Mouse (Mus musculus) neural tube, embryonic 10.5 days (tissue): ENCODE measurements around the gene Esrrg.
A peak's percentile ranks its signal among the peaks of the same experiment; 100 is the strongest.

Source experiments
- DNase-seq: peaks from one replicate; pipeline ENCODE4 v3.0.0-alpha.2; 2017; ENCODE audit warnings: low spot score; ENCODE audit errors: extremely low spot score

Gene Esrrg

GRCm38 (mm10) chr1:188057892-188058291, 449.3 kb downstream of the Esrrg start:
- DNase-seq = no peak

DNA sequence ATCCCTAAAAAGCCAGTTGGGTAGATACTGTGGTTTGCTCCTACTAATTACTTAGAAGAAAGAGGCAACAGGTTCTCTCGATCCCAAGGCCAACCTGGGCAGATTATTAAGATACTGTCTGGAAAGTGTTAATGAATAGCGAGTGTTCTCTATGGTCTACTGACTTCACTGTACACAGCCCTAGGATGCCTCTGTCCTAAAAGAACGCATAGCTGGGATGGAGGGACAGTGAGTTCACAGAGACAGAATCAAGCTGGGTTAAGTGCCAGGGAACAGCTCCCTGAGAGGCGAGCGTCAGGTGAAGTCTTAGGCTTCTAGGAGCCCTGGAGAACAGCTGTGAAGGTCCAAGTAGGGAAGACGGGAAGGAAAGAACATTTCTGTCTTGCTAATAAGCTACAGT, 450.4 kb downstream of the Esrrg start:
- no peak for DNase-seq

DNA sequence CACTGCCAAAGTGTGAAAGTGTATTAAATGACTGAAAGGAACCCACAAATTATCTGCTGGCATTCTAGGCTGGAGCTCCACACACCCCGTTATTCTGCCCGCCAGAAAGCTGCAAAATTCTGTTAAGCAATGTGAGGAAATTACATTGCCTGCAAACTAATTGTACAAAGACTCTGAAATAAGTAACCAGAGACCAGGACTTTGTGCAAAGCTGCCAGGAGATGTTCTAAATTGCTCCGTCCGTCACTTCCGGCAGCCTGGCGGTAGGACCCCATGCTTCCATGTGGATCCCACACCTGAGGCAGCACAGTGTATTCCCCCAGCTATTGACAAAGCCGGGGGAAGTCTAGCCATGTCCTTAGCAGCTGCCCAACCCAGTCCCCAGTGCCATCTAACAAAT, 451.9 kb downstream of the Esrrg start:
- DNase-seq = no peak

DNA sequence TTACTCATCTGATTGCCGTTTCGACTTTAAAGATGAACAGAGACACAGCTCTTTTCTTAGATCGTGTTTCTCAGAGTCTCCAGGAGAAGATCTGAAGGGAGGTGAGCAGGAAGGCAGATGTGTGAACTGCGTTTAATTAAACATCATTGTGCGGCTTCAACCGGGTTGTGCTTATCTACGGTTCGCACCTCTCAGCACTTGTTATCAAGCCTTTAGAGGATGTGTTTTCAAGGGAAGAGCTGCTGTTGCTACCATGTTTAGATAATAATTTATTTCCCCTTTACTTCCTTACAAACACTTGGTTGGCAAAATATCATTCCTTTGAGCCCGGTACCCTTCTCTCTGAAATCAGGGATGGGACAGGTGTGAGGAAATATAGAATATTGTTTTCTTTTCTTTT, 460.2 kb downstream of the Esrrg start:
- DNase-seq = no peak

- DNase-seq = no peak
Observed at GRCm38 (mm10) chr1:188069849-188070248, 461.3 kb downstream of the Esrrg start.

- no peak for DNase-seq
Observed at GRCm38 (mm10) chr1:188077561-188078195, 469.1 kb downstream of the Esrrg start.

GRCm38 (mm10) chr1:188080261-188080875, 471.8 kb downstream of the Esrrg start:
- DNase-seq = peak; percentile 26

DNA sequence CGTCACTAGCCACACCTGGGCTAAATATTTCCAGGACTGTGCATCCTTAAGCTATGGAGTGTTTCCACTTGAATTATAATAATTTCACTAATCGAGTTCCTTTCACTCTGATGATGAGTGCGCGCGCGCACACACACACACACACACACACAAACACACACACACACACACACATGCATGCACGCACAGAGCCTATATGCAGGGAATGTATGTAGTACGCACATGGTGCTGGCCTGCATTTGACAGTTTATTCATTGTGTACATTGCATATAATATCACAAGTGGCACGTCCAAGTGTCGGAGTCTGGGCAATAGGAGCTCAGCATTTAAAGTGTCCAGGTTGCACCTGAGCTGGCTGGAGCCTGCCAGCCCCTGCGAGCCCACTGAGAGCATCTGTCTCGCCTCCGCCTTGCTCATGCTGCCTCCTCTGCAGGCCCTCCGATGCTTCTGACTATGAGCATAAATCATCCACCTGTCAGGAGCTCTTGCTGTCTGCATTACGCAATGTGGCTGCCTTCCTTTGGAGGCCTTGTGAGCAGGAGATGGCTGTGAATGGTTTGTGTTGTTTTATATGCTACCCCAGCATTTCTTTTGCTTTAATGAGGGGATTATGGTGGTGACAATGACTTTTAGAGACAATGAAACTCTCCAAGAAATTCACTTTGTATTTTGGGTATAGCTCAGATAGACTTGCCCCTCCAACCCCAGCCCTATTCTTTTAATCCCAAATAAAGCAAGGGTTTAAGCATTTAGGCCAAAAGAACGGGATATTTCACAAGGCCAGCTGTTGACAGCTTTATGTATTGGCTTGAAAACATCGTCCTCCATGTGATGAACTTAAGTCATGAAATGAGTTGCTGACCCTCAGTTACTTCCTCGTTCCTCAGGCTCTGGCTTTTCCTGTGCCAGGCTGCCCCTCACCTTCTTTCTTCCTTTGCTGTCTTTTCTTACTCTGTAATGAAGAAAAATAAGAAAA, 474.4 kb downstream of the Esrrg start:
- no peak for DNase-seq

DNA sequence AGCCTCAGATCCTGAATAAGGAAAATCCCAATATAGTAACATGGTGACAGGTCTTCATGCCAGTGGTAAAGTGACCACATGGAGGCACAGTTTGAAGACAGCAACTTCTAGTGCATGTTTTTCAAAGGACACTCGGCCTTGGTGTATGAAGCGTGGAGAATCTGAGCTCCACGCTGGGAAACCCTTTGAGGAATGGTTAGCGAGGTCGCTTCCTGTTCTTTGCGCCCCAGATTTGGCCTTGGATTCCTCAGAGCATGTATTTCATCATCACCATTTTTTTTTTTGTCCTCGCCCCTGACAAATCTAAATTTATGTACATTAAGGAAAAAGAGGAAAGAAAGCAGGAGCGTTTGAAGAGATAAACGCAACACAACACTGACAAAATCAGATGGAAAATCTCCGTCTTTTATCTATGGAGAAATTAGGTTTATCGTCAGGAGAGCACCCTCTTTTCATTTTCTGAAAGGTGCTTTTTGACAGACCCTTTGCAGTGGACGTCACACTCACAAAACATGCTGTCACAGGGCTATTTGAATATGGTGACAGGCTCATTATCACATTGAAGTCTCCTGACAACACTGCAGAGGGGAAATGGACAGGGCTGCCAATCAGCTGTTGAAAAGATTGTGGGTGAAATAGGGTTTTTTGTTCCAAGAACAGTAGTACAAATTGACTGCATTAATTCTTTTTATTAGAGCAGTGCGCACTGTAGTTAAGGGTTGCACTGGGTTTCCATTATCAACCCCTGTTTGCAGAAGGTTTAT, 476.7 kb downstream of the Esrrg start:
- no peak for DNase-seq

DNA sequence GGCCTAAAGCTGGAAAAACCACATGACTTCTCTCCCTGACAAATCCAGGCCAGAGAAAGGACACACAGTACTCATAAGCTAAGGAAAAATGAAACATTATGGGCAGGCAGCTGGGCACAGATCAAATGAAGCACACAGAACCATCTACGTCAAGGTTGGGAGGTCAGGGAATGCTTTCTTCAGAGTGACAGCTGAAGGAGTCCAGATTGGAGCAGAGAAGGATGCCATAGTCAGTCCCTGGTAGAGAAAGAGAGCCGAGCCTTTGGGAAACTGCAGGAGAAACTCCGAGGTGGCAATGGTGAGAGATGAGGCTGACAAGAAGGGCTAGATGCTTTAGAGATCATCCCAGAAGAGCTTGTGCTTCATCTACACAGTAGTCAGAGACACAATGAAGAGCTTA, 485.1 kb downstream of the Esrrg start:
- DNase-seq = no peak

DNA sequence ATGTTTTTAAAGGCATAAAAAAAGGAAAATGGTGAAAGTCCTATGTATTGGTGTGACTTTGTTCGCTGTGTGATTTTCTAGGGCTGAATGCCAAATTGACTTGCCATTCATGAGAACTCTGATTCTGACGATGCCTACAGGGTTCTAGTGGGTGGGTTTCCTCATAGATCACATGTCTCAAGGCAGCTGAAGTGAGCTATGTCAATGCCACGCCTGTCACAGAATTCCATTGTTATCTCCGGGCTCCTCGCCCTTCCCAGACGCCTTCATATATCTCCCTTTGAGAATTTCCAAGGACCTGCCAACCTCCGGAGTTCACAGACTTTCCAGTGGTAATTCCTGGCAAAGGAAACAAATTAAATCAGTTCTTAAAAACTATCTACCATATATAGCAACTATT, 493.2 kb downstream of the Esrrg start:
- no peak for DNase-seq

GRCm38 (mm10) chr1:188103179-188103578, 494.6 kb downstream of the Esrrg start:
- no peak for DNase-seq

GRCm38 (mm10) chr1:188105516-188105915, 496.9 kb downstream of the Esrrg start:
- no peak for DNase-seq

DNA sequence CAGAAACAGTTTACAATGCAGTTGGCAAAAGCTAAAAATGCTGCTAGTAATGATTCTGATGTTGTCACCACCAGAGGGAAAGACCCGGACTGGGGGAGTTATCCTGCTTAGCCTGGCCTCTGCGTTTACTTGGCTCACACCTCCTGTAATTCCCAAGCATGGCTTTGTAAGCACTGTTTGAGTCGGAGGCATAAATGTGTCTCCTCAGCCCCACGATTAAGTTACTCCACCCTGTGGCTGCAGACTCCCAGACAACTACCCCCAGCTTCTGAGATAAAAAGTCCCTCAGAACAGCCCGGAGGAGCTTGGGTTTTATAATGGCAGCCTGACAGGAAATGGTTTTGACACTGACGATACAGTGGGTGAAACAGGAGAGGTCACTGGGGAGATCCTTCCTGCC, 499.4 kb downstream of the Esrrg start:
- DNase-seq = no peak

GRCm38 (mm10) chr1:188111552-188111951, 503.0 kb downstream of the Esrrg start:
- DNase-seq = no peak

GRCm38 (mm10) chr1:188113240-188113639, 504.6 kb downstream of the Esrrg start:
- DNase-seq = no peak

GRCm38 (mm10) chr1:188118125-188118524, 509.5 kb downstream of the Esrrg start:
- DNase-seq = no peak

- DNase-seq = no peak
Observed at GRCm38 (mm10) chr1:188119806-188120205, 511.2 kb downstream of the Esrrg start.

DNA sequence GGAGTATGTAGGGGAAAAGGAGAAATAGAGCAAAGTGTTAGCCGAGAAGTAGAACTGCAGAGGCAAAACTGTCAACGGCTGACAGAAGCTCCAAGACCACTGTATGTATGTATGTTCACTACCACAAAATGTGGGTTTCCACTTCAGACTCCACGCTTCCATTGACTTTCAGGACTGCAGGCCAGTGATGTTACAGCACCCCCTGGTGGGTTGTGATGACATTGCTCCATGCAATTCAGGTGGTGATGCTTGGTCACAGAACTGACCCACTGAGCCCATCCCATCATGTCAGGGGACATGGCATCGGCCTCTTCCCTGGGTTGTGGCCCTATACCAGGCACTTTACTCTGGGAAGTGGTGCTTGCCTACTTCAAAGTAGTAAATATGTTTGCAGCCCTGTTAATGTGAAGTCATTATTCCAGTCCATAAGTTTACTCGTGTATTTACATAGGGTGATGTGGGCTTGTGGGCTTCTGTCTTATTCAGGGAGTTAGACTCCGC, 517.0 kb downstream of the Esrrg start:
- no peak for DNase-seq

DNA sequence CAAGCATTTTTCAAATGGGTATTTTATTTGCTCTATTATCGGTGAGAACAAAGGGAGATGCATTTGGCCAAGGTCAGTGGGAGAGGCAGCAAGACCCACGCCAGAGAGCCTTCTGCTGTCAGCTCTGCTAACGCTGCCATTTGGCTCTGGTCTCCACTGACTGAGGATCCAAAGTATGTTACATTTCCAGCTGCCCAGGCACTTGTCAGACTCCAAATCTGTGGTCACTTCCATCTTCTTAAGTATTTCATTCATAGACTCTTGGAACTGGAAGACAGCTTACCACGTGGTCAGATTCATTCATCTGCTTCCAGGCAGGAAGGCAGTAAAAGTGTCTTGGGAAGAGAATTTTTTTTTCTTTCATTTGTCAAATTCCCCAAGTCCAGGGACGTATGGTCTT, 527.5 kb downstream of the Esrrg start:
- no peak for DNase-seq

DNA sequence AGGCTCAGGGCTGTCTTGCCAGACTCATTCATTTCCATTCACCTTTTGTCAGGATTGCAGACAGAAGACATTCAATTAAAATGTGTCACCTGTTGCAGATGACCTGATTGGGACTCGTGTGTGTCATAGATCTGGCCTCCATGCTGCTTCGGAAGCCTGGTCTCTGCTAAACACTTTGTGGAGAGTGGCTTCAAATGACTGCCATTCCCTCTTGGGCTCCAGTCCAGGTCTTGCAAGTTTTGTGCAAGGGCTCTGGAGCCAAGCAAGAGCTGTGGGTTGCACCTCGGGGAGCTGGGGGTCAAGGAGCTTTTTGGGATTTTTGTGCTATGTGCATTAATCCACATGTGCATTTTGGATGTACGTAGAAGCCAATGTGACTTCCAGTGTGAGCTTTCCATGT, 530.9 kb downstream of the Esrrg start:
- no peak for DNase-seq
